Mouse (Mus musculus) right cerebral cortex, postnatal 36 days (tissue): Measurements from ENCODE around the gene Crocc2.
"Not testable (repeated sequence)": the region's sequence is repeated elsewhere in the genome, so short reads cannot be mapped to it uniquely, and the experiment has no call there.

Source experiments
- DNase-seq, 2 experiments: peaks; one replicate each; pipeline ENCODE4 v3.0.0; 2022; ENCODE audit warnings: low spot score in 2 of 2, mixed read lengths in 1 of 2

The Crocc2 gene

DNA sequence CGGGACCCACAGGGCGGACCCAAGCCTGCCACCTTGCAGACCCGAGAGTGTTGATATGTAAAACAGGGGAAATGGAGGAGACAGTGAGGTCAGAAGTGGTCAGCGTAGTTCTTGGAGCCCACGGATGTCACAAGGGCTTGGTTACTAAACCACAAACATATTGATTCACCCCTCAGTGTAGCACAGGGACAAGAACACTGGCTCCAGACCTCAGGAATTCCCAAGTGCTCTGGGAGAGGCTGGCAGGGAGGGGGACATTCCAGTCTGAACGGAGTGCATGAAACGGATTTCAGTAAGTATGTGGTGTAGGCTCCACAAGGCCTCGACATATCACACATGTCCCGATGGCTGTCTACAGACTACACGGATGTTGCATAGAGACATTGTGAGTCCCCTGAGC, 6.6 kb upstream of the Crocc2 start:
- DNase-seq: no peak

DNA sequence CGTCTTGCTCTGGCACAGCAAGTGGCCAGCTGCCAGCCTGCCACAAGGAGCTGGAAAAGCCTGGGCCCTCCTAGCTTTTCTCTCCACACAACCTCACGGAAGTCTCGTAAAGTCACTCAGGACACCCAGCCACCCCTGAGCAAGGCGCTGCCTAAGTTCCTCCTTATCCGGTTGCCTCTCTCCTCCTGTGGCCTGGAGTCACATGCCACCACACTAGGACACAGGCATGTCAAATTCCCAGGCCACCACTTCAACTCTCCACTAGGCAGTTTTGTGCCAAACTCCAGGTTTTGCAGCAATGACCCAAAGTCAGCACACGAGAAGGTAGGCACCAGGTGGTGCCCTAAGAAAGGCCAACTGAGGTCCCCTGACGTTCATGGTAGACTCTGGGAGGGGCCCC, 5.9 kb upstream of the Crocc2 start:
- no peak for DNase-seq

DNA sequence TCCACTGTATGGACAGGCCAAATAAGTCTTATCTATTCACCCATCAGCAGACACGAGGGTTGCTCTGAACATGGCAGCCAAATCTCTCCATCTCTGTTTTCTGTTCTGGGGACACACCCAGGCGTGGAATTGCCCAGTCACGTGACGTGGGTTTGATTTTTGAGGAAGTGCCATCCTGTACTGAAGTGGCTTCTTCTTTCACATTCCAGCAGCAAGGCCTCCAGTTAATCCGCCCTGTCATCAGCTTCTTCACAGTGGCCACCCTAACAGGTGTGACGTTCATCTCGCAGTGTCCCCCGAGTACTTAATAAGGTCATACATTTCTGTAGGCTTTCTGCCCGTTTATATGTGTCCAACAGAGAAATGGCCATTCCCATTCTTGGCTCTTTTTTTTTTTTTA, 3.1 kb upstream of the Crocc2 start:
- no peak for DNase-seq

DNA sequence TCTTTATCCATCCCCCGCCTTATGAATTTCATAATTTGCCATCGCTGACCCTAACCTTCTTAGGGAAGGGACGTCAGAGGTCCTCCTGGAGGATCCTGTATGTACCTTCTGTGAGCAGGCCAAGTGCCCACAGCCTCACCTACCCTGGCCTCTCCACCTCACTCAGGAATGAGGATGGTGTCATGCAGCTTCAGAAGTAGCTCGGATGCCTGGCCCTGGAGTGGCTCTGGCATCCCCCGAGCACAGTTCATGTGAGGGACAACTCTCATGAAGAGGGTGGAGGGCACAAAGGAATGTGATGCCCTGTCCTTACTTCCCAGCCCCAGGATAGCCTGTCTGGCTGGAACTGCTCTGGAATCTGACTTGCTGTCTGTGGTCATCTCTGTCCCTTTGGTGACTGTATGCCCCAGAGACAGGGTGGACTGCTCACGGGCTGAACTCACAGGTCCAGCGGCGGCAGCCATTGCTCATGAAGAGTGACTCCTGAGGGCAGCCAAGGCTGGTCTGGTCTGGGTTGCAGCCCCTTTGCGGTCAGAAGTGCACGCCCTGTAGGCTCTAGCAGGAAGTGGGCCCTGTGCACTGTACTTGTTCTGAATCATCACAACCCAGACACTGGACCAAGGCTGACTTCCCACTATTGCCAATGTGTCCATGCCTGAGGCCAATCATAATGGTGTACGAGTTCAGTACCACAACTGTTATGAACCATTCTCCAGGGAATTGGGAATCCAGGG, 2.0 kb upstream of the Crocc2 start:
- DNase-seq: no peak

DNA sequence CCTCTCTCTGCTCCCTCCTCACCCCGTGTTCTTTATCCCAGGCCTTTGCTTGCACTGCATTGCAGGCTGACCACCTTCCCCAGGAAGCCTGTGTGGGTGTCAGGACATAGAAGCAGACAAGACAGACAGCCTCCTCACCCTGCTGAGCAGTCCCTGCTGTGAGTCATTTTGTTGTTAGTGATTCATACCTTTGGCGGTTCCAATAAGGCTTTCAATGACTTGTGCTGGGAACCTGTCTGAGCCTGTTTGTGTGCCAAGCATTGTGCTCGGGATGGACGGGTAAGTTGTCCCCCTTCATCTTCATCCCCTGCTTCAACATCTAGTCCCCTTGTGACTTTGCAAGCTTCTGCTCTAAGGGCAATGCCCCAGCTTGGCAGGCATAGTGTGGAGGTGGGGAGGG, 5.1 kb downstream of the Crocc2 start:
- no peak for DNase-seq

DNA sequence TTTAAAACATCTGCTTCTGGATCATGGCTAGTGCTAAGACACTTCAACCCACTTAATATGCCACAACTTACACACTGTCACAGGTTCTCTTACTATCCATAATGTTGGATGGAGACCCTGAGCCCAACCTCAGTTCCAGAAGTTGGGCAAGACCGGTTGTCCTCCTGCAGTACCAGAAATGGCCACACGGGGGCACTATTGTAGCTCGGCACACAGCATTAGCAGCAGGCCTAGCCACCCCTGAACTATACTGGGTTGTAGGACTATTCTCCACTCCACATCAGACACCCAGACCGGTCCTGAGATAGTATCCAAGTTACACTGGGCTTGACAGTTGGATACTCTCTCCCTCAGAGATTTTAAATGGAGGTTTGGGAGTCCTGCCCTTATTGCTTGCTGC, 5.9 kb downstream of the Crocc2 start:
- peak; percentile 33 to 60 for DNase-seq

DNA sequence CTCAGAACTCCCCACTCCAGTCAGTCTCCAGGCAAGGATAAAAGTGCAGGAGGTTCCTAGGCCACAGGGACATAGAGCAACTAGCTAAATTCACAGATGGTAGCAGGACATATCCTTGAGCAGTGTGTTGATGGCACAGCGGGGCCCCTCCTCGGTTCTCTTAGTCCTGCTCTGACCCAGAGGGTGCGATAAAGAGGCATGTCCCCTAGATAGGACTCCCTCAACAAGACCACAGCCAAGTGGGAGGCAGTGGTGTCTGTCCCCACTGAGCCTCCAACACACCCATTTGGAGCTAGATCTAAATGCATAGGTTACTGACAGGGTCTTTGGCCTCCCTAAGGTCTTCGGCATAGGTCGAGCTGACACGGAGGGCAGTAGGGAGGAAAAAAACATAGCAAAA, 7.3 kb downstream of the Crocc2 start:
- DNase-seq: no peak

DNA sequence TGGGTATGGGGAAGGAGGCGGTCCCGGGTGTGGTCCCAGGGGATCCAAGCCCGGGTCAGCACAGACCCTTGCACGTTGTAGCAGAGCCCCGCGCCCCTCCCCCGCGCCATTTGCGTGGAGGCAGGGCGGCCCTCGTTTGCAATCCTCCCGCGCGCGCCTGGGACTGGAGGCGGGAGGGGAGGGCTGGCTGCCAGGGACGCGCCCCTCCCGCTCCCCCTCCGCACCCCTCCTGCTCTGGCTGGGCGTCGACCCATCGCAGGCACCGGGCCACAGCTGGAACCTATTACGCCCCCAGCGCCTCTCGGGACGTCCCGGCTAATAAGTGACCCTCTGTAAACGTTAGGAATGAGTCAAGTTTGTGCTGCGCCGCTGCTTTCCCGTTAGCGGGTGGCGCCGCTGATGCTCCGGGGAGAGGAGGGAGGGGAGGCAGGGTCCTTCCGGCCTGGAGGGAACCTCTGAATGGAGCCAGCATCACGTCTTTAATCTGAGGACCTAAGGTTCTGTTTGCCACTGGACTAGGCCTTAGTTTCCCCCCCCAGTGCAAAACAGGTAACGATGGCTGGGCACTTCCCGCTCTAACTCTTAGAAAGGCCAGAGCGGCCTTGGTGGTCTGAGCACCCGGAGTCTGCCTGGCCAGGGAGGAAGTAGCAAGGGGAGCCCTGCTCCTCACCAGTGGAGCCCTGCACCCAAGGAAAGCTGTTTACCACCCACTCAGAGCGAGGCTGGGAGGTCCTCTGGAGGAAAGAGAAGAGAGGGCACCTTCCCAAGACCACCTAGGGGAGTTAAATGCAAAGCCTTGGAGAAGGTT, 8.2 kb downstream of the Crocc2 start:
- peak in 1 of 2 experiments; percentile 23 for DNase-seq

DNA sequence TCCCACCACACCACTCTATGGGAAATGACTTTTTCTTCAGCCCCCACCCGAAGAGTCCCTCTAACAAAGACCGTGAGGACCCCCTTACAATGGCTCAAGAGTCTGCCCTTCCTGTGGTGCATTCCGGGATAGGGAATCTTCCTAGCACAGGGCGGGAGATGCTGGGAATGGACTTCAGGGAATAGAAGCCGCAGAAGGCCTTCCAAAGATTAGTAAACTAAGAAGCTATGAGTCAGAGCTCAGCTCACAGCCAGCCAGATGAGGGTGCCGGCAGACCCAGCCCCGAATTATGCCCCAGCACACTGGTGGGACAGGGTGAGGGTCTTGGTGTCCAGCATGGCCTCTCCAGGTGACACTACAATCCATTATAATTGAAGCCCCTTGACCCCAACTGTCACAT, 13.8 kb downstream of the Crocc2 start:
- no peak for DNase-seq

DNA sequence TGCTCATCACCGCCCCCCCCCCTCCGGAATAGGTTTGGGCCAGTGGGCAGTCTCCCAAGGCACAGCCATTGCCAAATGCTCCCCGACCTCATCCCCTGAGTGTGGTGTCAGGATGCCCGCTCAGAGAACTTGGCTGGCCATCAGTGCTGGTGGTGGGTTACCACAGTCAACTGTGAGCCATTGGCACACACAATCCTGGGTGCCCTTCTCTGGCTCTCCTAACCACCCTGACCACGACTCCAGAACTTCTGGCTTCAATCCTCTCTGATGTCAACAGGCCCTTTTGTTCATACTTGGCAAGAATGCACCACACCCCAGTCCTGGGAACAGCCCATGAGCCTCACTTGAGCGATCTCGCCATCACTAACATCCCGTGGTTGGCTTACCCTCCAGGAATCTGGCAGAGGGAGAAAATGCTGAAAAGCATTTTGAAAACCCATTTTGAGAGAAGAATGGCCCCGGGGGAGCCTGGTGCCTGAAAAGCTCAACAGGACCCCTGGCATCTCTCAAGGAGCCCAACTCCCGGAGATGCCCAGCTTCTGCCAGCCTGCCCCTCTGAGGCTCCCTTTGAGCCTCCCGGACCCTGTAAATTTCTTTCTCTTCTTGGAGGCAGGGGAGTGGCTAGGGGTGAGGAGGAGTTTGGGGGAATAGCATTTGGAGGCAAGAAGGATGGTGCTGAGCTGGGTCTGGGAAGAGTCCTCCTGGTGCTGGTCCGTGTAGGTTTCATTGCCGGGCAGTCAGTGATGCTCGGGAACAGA, 15.7 kb downstream of the Crocc2 start:
- peak in 1 of 2 experiments; percentile 18 for DNase-seq

DNA sequence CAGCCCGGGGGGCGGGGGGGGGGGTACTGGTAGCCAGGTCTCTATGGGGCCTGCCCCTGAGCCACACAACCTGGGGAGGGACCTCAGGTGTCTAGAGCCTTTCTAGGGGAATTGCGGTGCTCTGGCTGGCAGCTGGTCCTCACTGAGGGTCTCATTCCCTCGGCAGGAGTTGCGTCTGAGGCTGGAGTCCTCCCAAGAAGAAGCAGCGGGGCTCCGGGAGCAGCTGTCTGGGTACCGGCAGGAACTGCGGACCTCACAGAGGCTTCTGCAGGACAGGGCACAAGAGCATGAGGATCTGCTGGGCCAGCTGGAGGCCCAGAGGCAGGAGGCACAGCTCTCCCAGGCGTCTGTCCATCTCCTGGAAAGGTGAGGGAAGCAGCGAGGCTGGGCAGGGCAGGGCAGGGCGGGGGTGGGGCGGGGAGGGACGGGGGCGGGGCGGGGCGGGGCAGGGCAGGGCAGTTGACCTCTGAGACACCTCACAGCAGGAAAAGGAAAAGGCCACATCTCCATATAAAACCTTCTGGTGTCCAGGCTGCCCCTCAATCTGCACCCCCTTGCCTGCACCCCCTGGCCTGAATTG, 22.3 kb downstream of the Crocc2 start:
- DNase-seq: no peak

DNA sequence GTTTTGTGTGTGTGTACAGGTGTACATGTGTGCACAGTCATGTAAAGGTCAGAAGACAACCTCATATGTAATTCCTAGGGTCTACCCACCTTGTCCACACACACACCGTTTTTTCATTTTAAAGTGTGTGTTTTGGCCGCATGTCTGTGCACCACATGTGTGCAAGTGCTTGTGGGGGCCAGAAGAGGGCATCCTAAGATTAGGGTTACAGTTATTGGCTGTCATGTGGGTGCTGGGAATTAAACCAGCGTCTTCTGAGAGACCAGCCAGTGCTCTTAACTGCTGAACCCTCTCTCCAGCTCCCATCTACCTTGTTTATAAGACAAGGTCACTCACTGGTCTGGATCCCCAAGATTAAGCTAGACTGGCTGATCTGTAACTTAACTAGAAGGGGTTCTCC, 26.4 kb downstream of the Crocc2 start:
- DNase-seq: no peak

DNA sequence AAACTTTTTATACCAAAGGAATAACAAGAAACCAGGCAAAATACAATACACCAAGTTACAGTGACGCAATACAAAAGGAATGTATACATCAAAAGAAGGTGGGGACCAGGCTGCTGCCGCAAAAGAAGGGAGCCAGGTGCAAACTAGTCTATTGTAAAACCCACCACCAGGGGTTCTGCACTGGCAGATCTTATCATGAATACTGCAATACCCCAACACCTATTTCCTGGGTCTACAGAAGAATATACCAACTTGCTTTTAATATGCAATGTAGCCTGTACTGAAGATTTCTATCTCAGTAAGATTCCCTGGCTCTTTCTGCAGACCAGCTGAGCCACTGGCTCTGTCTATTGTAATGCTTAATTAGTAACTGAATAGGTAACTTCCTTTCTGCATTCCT, 28.9 kb downstream of the Crocc2 start:
- DNase-seq: not testable (repeated sequence)

DNA sequence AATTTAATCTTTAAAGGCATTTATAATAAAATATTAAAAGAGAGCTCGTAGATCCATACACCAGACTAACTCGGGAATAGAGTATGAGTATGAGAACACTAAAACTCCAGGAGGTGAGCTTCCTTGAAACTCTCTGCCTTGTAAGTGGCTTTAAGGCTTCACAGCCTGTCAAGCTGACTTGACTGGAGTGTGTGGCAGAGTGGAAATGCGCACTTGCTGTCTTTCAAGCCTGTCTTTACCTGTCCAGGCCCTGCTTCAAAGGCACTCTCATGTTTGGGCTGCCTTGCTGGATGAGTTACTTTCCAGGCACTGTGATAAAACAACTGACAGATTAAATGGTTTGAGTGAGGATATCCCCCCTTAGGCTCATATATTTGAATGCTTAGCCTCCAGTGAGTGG, 29.4 kb downstream of the Crocc2 start:
- DNase-seq: no peak

DNA sequence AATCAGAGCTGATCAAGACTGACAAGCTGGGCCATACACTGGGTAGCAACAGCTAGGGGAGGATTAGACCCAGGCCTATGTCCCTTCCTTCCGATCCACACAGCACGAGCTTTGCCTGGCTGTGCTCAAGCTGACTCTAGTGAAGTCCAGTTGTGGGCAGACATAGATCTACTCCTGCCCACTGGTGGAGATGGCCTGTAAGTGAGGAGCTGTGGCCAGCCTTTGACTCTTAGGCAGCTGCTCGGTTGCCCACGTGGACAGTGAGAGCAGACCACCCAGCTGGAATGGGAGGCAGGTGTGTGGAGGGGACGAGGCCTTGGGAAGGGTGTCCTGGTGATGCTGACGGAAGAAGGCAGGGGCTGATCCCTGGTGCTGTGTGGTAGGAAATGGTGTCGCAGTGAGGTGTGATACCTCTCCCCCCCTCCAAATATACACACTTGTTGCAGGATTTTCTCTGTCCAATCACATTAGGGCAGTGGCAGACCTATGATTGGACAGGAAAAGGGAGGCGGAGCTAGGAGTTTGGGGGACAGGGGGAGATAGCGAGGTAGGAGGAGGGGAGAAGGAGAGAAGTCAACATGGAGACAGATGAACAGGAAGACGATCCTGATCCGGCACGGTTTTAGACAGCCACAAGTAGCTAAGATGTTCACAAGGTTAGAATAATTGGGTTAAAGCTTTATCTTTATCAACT, 37.9 kb downstream of the Crocc2 start:
- DNase-seq: no peak

DNA sequence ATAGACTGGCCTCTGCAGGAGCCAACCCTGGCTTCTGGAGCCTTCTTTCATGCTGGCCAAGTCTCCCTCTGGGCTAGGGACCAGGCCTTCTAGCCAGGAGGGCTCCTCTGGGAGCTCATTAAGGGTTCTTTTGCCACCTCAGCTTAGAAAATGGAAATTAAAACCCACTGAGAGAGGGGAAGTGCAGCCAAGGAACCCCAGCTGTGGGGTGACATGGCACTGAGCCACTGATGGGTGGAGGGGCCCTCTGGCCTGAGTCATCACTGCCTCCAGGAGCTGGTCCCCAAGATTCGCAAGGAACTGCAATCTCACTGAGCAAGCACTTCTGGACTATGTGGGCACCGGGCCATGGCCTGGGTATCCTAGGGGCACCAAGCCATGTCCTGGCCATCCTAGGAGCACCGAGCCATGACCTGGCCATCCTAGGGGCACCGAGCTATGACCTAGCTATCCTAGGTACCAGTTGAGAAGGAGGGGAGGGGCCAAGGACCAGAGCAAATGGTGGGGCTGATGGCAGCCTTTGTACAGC, 39.1 kb downstream of the Crocc2 start:
- DNase-seq: peak in 1 of 2 experiments; percentile 16

DNA sequence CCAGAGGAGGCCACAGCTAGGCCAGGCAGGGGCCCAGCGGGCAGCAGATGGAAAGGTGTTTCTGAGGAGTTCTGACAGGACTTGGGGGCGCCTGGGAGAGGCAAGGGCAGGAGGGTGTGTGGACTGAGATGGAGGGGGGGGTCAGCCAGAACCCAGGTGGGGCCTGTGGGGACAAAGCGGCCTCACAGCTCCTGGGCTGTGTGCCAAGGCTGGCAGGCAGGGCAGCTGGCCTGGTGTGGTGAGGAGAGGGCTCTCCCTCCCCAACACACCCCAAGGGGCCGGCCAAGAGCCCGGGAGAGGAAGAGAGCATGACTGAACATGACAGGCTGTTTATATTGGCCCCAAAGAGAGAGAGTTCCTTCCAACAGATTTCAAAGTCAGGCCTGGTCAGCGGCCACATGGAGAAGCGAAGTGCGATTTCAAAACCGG, 41.7 kb downstream of the Crocc2 start:
- DNase-seq: peak; percentile 12 to 26

DNA sequence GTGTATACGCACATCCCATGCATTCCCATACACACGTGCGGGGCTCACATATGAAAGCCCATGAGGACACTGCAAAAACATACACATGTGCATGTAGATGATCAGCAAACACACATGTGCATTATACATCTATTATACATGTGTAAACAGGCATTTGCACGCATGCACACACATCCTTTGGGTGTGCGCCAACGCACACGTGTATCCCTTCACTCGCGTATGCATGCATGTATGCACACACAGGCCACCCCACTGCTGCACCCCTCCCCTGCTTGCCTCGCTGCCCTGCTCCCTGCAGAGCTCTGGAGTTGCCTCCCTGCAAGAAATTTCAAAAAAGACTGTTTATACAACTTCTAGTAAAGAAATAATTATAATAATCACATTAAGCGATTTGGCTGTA, 42.5 kb downstream of the Crocc2 start:
- no peak for DNase-seq

DNA sequence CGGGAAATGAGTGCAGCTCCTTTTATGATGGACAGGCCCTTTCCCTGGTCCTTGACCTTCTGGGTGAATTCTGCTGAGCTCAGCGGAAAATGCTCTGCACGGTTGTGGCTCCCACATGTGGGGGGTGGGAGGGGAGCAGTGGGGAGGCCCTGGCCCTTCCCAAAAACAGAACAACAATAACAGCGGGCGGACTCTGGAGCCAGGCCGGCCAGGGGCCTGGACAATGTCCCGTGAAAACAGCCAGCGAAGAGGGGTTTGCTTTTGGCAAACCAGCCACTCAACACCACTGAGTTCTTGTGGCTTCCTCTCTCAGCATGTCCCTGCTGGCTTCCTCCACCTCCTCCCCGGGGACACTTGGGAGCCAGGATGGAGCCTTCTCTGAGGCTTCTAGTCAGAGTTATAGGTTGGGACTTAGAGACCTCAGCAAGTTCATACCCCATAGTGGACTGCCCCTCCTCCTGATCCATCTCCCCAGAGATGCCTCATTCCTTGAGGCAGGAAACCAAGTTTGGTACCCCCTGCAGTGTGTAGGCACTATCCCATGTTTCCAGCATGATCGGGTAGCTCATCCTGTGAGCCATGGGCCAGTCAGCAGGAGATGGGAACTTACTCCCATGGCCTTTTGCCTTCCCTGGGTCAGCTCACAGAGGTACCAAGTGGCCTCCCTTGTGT, 43.2 kb downstream of the Crocc2 start:
- DNase-seq: no peak

DNA sequence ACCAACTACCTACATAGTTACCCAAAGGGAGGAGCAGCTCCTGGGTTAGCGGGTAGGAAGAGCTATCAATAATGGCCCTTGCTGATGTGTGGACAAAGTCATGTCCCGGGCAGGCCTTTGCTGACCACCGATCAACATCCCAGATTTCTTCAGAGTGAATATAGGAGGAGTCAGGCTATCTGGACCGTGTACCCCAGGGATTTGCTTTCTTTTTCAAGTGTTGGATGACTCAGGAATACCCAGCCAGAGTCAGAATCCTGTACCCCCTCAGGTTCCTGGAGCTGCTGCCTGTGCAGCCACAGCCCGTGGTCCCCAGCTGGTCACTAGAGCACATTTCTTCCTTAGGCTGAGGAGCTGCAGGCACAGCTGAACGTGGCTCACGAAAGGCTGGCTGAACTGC, 43.9 kb downstream of the Crocc2 start:
- no peak for DNase-seq

DNA sequence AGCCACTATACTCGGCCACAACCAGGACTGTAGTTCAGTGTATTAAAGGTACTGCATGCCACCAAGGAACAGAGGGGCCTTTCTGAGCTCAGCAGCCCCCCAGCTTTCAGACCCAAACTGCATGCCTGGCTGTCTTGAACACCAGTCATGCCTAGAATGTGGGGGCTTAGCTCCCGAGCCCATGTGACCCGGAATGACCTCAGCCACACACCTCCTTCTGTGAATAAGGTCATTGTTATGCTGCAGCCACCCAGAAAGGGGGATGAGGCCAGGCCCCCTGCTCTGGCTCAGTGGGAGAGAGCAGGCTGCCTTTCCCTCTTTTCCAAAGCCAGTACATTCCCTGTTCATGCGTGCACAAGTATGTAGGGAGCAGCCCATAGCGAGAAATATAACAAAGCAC, 46.1 kb downstream of the Crocc2 start:
- DNase-seq: no peak
